Mouse (Mus musculus) CD4-positive, CD25-positive, alpha-beta regulatory T cell, adult 2 months (primary cell): ENCODE measurements around the gene Plac1.

ENCODE experiments used
- DNase-seq: peaks from one replicate; pipeline ENCODE4 v3.0.0-alpha.2; 2012; ENCODE audit warnings: low read depth, low spot score

The Plac1 gene

GRCm38 (mm10) chrX:53197681-53198080, 42.2 kb downstream of the Plac1 start:
- no peak for DNase-seq

GRCm38 (mm10) chrX:53196392-53196791, 43.5 kb downstream of the Plac1 start:
- no peak for DNase-seq

GRCm38 (mm10) chrX:53188692-53189091, 51.2 kb downstream of the Plac1 start:
- no peak for DNase-seq

- no peak for DNase-seq
These were observed 60.1 kb downstream of the Plac1 start for GRCm38 (mm10) chrX:53179801-53180200.

- DNase-seq = no peak
These were observed 63.6 kb downstream of the Plac1 start for GRCm38 (mm10) chrX:53176296-53176695.

GRCm38 (mm10) chrX:53168623-53169022, 71.3 kb downstream of the Plac1 start:
- no peak for DNase-seq

- DNase-seq = no peak
These were observed 72.9 kb downstream of the Plac1 start for GRCm38 (mm10) chrX:53166901-53167525.

GRCm38 (mm10) chrX:53166251-53166900, 73.5 kb downstream of the Plac1 start:
- DNase-seq = no peak

- DNase-seq = no peak
These were observed 77.3 kb downstream of the Plac1 start for GRCm38 (mm10) chrX:53162589-53162988.

- DNase-seq = no peak
These were observed 78.3 kb downstream of the Plac1 start for GRCm38 (mm10) chrX:53161583-53161982.

GRCm38 (mm10) chrX:53161115-53161514, 78.8 kb downstream of the Plac1 start:
- peak; percentile 0 for DNase-seq

GRCm38 (mm10) chrX:53148039-53148438, 91.9 kb downstream of the Plac1 start:
- no peak for DNase-seq

- DNase-seq = no peak
These were observed 93.5 kb downstream of the Plac1 start for GRCm38 (mm10) chrX:53146389-53146917.

- no peak for DNase-seq
These were observed 100.3 kb downstream of the Plac1 start for GRCm38 (mm10) chrX:53139641-53140040.

- no peak for DNase-seq
These were observed 102.8 kb downstream of the Plac1 start for GRCm38 (mm10) chrX:53137066-53137465.

- DNase-seq = no peak
These were observed 110.4 kb downstream of the Plac1 start for GRCm38 (mm10) chrX:53129501-53129900.

- no peak for DNase-seq
These were observed 113.3 kb downstream of the Plac1 start for GRCm38 (mm10) chrX:53126492-53127033.

- no peak for DNase-seq
These were observed 114.0 kb downstream of the Plac1 start for GRCm38 (mm10) chrX:53125838-53126467.

GRCm38 (mm10) chrX:53123562-53123961, 116.3 kb downstream of the Plac1 start:
- DNase-seq = no peak

GRCm38 (mm10) chrX:53118631-53119030, 121.3 kb downstream of the Plac1 start:
- DNase-seq = no peak

GRCm38 (mm10) chrX:53118019-53118418, 121.9 kb downstream of the Plac1 start:
- no peak for DNase-seq

- DNase-seq = no peak
These were observed 124.9 kb downstream of the Plac1 start for GRCm38 (mm10) chrX:53114994-53115393.
